Comparison of ENCODE assay signal across 24 mouse cellular contexts in the genomic region with DNA sequence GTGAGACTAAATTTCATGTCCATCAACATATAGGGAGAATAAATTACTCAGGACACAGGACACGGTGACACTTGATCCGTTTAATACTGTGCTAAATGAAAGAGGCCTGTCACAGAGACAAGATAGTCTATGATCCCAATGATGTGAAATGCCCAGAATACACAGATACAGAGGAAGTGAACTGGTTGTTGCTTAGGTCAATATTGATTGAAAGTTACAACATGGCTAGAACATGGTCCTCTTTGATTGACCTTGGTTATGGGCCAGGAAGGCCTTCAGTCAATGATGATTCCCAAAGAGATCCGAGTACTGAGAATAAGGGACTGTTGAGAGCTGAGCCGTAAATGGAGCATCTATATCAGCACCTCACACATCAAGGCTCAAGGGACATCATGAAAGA. TPM values are rescaled to one million over a fixed set of nuclear protein-coding genes. Genes with fewer than 3 reads are reported as not detected.
"Had no signal": no experiment of that assay in that cellular context is flagged by ENCODE, and none has a peak within 500 bp of the region (broad histone marks: within the 10 kb centered on the region; RNA-seq: fewer than 3 reads in every experiment).

No protein-coding gene starts in this region.

- H3K4me2 ChIP-seq: neural tube, embryonic 13.5 days; neural tube, embryonic 15.5 days; stomach, embryonic 15.5 days had no signal

- H3K36me3 ChIP-seq: neural tube, embryonic 13.5 days; neural tube, embryonic 15.5 days; stomach, embryonic 15.5 days had no signal

- DNase-seq: retina, postnatal 1 day; right cerebral cortex, adult 18-20 months; right cerebral cortex, postnatal 14 days; right cerebral cortex, postnatal 25 days; right cerebral cortex, postnatal 4 days; spleen, adult 18-20 months; thymus, adult 18-20 months; thymus, adult 2 months; thymus, postnatal 14 days; thymus, postnatal 25 days; thymus, postnatal 36 days; thymus, postnatal 4 days had no signal

- H3K27me3 ChIP-seq: neural tube, embryonic 13.5 days; neural tube, embryonic 15.5 days; stomach, embryonic 15.5 days had no signal

- H3K27ac ChIP-seq: neural tube, embryonic 13.5 days; neural tube, embryonic 15.5 days; stomach, embryonic 15.5 days; stomach, postnatal 0 days had no signal

- H3K4me1 ChIP-seq: neural tube, embryonic 13.5 days; neural tube, embryonic 15.5 days; stomach, embryonic 15.5 days had no signal

- H3K4me3 ChIP-seq: neural tube, embryonic 13.5 days; neural tube, embryonic 15.5 days; stomach, embryonic 15.5 days had no signal

- H3K9ac ChIP-seq: neural tube, embryonic 13.5 days; neural tube, embryonic 15.5 days; stomach, embryonic 15.5 days had no signal

- H3K9me3 ChIP-seq: stomach, embryonic 15.5 days had no signal

RNA-seq across cellular contexts. Expression of gene Cyp3a16, which starts 15.1 kb away (rescaled TPM):
- total RNA-seq: neutrophil, adult 5-6 weeks had no signal
- polyA plus RNA-seq: neural tube, embryonic 13.5 days; neural tube, embryonic 14.5 days; neural tube, embryonic 15.5 days; small intestine, adult 2 months; spleen, adult 2 months; stomach, embryonic 14.5 days; testis, adult 2 months; thymus, adult 2 months; thymus, postnatal 0 days; urinary bladder, adult 2 months had no signal
